Mouse (Mus musculus): ENCODE results near the gene Fbxo24.

DNA sequence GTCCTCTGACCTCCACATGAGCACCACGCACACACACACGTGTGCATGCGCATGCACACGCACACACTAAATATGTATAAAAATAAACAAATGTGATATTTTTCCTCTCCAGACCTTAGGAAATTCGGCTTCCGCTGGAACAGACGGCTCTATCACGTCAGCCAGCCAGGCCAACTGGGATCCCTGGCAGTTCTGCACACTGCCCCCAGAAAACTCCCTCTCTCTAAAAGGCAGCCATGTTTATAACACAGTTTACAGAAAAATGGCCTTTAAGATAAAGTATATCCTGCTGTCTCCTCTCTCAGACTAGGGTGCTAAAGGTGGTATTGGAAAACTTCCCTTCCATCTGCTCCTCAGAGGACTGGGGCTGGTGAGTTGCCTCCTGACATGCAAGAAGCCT lies 49.1 kb upstream of the Fbxo24 start:
- TF ChIP-seq CTCF (IDR thresholded peaks at IDR 0.05; ENCODE audit: borderline replicate concordance, extremely low read depth, insufficient read depth, insufficient read length), result no peak
- TF ChIP-seq POLR2A (IDR thresholded peaks at IDR 0.05; ENCODE audit: borderline replicate concordance, extremely low read depth, insufficient read depth, insufficient read length, poor library complexity, severe bottlenecking), result no peak

All from brain, embryonic 14.5 days (tissue).